Mouse (Mus musculus) heart, embryonic 12.5 days (tissue): ENCODE data around the gene Mrpl51. TPM values are rescaled to one million over a fixed set of nuclear protein-coding genes. Genes with fewer than 3 reads are reported as not detected.

Experiments
- ATAC-seq: fragments of 200-750 bp; cut with Nextera tagmentation; 2 replicates; pipeline ENCODE4 v1.8.0; 2017; ENCODE audit warnings: moderate TSS enrichment, moderate library complexity; ENCODE audit not compliant: insufficient number of reproducible peaks, low FRiP score
- H3K27ac ChIP-seq: fragments of 300-500 bp; sonication (generic); 2 replicates; pipeline ENCODE4 v1.5.1; 2016; ENCODE audit warnings: mild to moderate bottlenecking, moderate library complexity; ENCODE audit not compliant: poor library complexity, severe bottlenecking
- H3K27me3 ChIP-seq: fragments of 300-500 bp; sonication (generic); replicated peaks from 2 replicates; pipeline ENCODE4 v1.6.1; 2016; ENCODE audit warnings: mild to moderate bottlenecking, moderate library complexity
- H3K36me3 ChIP-seq: fragments of 300-500 bp; sonication (generic); 2 replicates; pipeline ENCODE4 v1.6.1; 2016; ENCODE audit warnings: mild to moderate bottlenecking, moderate library complexity
- H3K4me1 ChIP-seq: fragments of 300-500 bp; sonication (generic); replicated peaks from 2 replicates; pipeline ENCODE4 v1.6.1; 2016; ENCODE audit warnings: mild to moderate bottlenecking
- H3K4me2 ChIP-seq: fragments of 300-500 bp; sonication (generic); 2 replicates; pipeline ENCODE4 v1.6.1; 2016; ENCODE audit warnings: mild to moderate bottlenecking, moderate library complexity
- H3K4me3 ChIP-seq: fragments of 300-500 bp; sonication (generic); 2 replicates; pipeline ENCODE4 v1.5.1; 2016; ENCODE audit warnings: mild to moderate bottlenecking
- H3K9ac ChIP-seq: fragments of 300-500 bp; sonication (generic); 2 replicates; pipeline ENCODE4 v1.6.1; 2016; ENCODE audit warnings: mild to moderate bottlenecking, moderate library complexity
- H3K9me3 ChIP-seq: fragments of 300-500 bp; sonication (generic); replicated peaks from 2 replicates; pipeline ENCODE4 v1.6.1; 2016; ENCODE audit warnings: mild to moderate bottlenecking, moderate library complexity
- WGBS: fragments of 180-500 bp; shearing (Covaris S2); methylation state at CpG from one replicate; pipeline ENCODE4 v1.1.7; 2016; 5-methylcytosine and 5-hydroxymethylcytosine counted together
- polyA plus RNA-seq: library from polyadenylated mRNA; unstranded; fragments of >200 nt; fragmentation: Nextera tagmentation; extraction: Ambion mirVana; gene quantifications from 2 replicates; pipeline ENCODE4 v1.2.1, GENCODE M21; 2016

Gene Mrpl51
- polyA plus RNA-seq, 1 experiment from 2014 or later = 218 TPM

- ATAC-seq = no peak
- Histone ChIP-seq H3K36me3 (peaks cover 44% of the 10 kb centered on the region), H3K4me3 (peak overlapping the region; percentile 78), H3K4me2 (peak overlapping the region; percentile 81), H3K27ac (peak overlapping the region; percentile 100), H3K27me3 (no peaks in the 10 kb centered on the region), H3K9me3 (no peaks in the 10 kb centered on the region), H3K9ac (peak overlapping the region; percentile 88), H3K4me1 (peaks cover 15% of the 10 kb centered on the region)
- WGBS = 29% methylated on average over 5 of the region's 5 CpGs
Measured at GRCm38 (mm10) chr6:125192841-125193240, 1.2 kb downstream of the Mrpl51 start.

GRCm38 (mm10) chr6:125193390-125193789 is 1.8 kb downstream of the Mrpl51 start:
- no peak overlapping the region for H3K27ac ChIP-seq
- no peaks in the 10 kb centered on the region for H3K27me3 ChIP-seq
- WGBS = 57% methylated on average over 7 of the region's 7 CpGs
- peak overlapping the region; percentile 81 for H3K4me2 ChIP-seq
- H3K9ac ChIP-seq = no peak overlapping the region
- ATAC-seq = no peak
- peaks cover 39% of the 10 kb centered on the region for H3K36me3 ChIP-seq
- H3K9me3 ChIP-seq = no peaks in the 10 kb centered on the region
- peak overlapping the region; percentile 78; the same call in 1 of the 2 replicates for H3K4me3 ChIP-seq
- peaks cover 15% of the 10 kb centered on the region for H3K4me1 ChIP-seq

GRCm38 (mm10) chr6:125195541-125196075 is 4.0 kb downstream of the Mrpl51 start:
- no peaks in the 10 kb centered on the region for H3K9me3 ChIP-seq
- H3K27ac ChIP-seq = no peak overlapping the region
- H3K4me3 ChIP-seq = no peak overlapping the region
- H3K4me2 ChIP-seq = no peak overlapping the region
- ATAC-seq = no peak
- 37% methylated on average over 1 of the region's 1 CpGs for WGBS
- peaks cover 26% of the 10 kb centered on the region for H3K36me3 ChIP-seq
- H3K27me3 ChIP-seq = no peaks in the 10 kb centered on the region
- peak overlapping the region; percentile 5; the same call in 1 of the 2 replicates for H3K9ac ChIP-seq
- peaks cover 11% of the 10 kb centered on the region for H3K4me1 ChIP-seq

GRCm38 (mm10) chr6:125196301-125196700 is 4.7 kb downstream of the Mrpl51 start:
- ATAC-seq = no peak
- Histone ChIP-seq H3K9me3 (no peaks in the 10 kb centered on the region), H3K9ac (no peak overlapping the region), H3K36me3 (peaks cover 26% of the 10 kb centered on the region), H3K4me1 (peaks cover 11% of the 10 kb centered on the region), H3K4me2 (no peak overlapping the region), H3K27ac (no peak overlapping the region), H3K4me3 (no peak overlapping the region), H3K27me3 (no peaks in the 10 kb centered on the region)
- WGBS = 65% methylated on average over 3 of the region's 3 CpGs

GRCm38 (mm10) chr6:125197166-125197565 is 5.6 kb downstream of the Mrpl51 start:
- 90% methylated on average over 5 of the region's 5 CpGs for WGBS

GRCm38 (mm10) chr6:125210436-125210835 is 18.8 kb downstream of the Mrpl51 start:
- Histone ChIP-seq H3K4me2 (no peak overlapping the region), H3K9me3 (no peaks in the 10 kb centered on the region), H3K9ac (no peak overlapping the region), H3K27ac (no peak overlapping the region), H3K4me1 (no peaks in the 10 kb centered on the region), H3K27me3 (peaks cover 18% of the 10 kb centered on the region), H3K36me3 (no peaks in the 10 kb centered on the region), H3K4me3 (no peak overlapping the region)
- 79% methylated on average over 1 of the region's 1 CpGs for WGBS
- no peak for ATAC-seq

More at GRCm38 (mm10) chr6:125197166-125197565, 5.6 kb downstream of the Mrpl51 start:
- no peaks in the 10 kb centered on the region for H3K9me3 ChIP-seq
- no peak overlapping the region for H3K4me2 ChIP-seq
- peaks cover 26% of the 10 kb centered on the region for H3K36me3 ChIP-seq
- H3K27ac ChIP-seq = no peak overlapping the region
- H3K27me3 ChIP-seq = no peaks in the 10 kb centered on the region
- H3K9ac ChIP-seq = no peak overlapping the region
- ATAC-seq = no peak
- H3K4me1 ChIP-seq = peaks cover 11% of the 10 kb centered on the region
- no peak overlapping the region for H3K4me3 ChIP-seq

- Histone ChIP-seq H3K9me3 (no peaks in the 10 kb centered on the region), H3K27ac (no peak overlapping the region), H3K9ac (no peak overlapping the region), H3K4me3 (no peak overlapping the region), H3K27me3 (peaks cover 18% of the 10 kb centered on the region), H3K36me3 (no peaks in the 10 kb centered on the region), H3K4me2 (no peak overlapping the region), H3K4me1 (peaks cover 3% of the 10 kb centered on the region; the same call in 1 of the 2 replicates)
- 48% methylated on average over 2 of the region's 2 CpGs for WGBS
- no peak for ATAC-seq
Measured at GRCm38 (mm10) chr6:125212621-125213020, 21.0 kb downstream of the Mrpl51 start.

- H3K4me3 ChIP-seq = no peak overlapping the region
- H3K27me3 ChIP-seq = peaks cover 18% of the 10 kb centered on the region
- no peak overlapping the region for H3K27ac ChIP-seq
- ATAC-seq = no peak
- H3K9ac ChIP-seq = no peak overlapping the region
- H3K36me3 ChIP-seq = no peaks in the 10 kb centered on the region
- H3K4me1 ChIP-seq = peaks cover 3% of the 10 kb centered on the region; the same call in 1 of the 2 replicates
- H3K9me3 ChIP-seq = no peaks in the 10 kb centered on the region
- WGBS = 66% methylated on average over 6 of the region's 6 CpGs
- H3K4me2 ChIP-seq = no peak overlapping the region
Measured at GRCm38 (mm10) chr6:125213129-125213528, 21.5 kb downstream of the Mrpl51 start.

GRCm38 (mm10) chr6:125213715-125214114 is 22.1 kb downstream of the Mrpl51 start:
- Histone ChIP-seq H3K27me3 (peaks cover 18% of the 10 kb centered on the region), H3K9ac (no peak overlapping the region), H3K4me3 (no peak overlapping the region), H3K4me1 (peaks cover 3% of the 10 kb centered on the region; the same call in 1 of the 2 replicates), H3K9me3 (no peaks in the 10 kb centered on the region), H3K27ac (no peak overlapping the region), H3K36me3 (no peaks in the 10 kb centered on the region), H3K4me2 (no peak overlapping the region)
- 78% methylated on average over 6 of the region's 6 CpGs for WGBS
- no peak for ATAC-seq

GRCm38 (mm10) chr6:125215148-125215954 is 23.8 kb downstream of the Mrpl51 start, which contains the start of gene Vamp1:
Gene Vamp1 (plus strand): TSS chr6:125215551.
- peaks cover 8% of the 10 kb centered on the region for H3K36me3 ChIP-seq
- peaks cover 18% of the 10 kb centered on the region for H3K27me3 ChIP-seq
- peaks cover 3% of the 10 kb centered on the region; the same call in 1 of the 2 replicates for H3K4me1 ChIP-seq
- H3K9ac ChIP-seq = peak within 1 kb of the TSS; percentile 84
- peak within 1 kb of the TSS; percentile 90 for H3K4me2 ChIP-seq
- ATAC-seq = peak; percentile 96
- under 1% methylated on average over 48 of the region's 48 CpGs for WGBS
- peak within 1 kb of the TSS; percentile 73 for H3K4me3 ChIP-seq
- H3K9me3 ChIP-seq = no peaks in the 10 kb centered on the region
- peak within 1 kb of the TSS; percentile 63 for H3K27ac ChIP-seq

GRCm38 (mm10) chr6:125216898-125217297 is 25.3 kb downstream of the Mrpl51 start:
- H3K4me3 ChIP-seq = no peak overlapping the region
- H3K27me3 ChIP-seq = peaks cover 15% of the 10 kb centered on the region
- no peak overlapping the region for H3K4me2 ChIP-seq
- H3K9me3 ChIP-seq = no peaks in the 10 kb centered on the region
- no peak overlapping the region for H3K27ac ChIP-seq
- peaks cover 8% of the 10 kb centered on the region for H3K36me3 ChIP-seq
- no peak overlapping the region for H3K9ac ChIP-seq
- H3K4me1 ChIP-seq = peaks cover 3% of the 10 kb centered on the region; the same call in 1 of the 2 replicates
- 61% methylated on average over 2 of the region's 2 CpGs for WGBS
- ATAC-seq = no peak
